Comparison of ENCODE assay signal across 8 mouse cellular contexts in the genomic region with DNA sequence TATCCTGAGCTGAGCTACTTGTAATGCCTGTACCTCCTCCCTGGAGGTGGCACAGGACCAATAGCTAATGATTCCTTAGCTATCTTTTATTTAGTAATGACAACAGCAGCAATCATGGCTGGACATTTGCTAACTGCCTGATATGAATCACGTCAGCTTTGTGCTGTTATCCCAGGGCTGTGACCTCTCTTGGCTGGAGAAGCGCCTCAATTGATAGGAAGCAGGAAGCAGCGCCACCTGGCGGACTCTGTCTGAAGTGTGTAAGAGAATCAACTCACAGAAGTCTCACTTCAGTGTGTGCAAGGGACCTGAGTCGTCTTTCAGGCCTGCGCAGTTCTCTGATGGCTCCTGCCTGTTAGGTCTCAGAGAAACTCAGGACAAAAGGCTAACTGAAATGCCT. TPM values are rescaled to one million over a fixed set of nuclear protein-coding genes. Genes with fewer than 3 reads are reported as not detected.
DNase-seq lines count a peak whose midpoint lies in the region; ATAC-seq and TF ChIP-seq lines count a peak whose summit lies in the region.

No protein-coding gene starts in this region.

- peak; percentile 87 to 94 (median 93) for TF ChIP-seq CTCF in MEL (IDR thresholded peaks at IDR 0.05 in 2 of 3, conservative IDR thresholded peaks at IDR 0.05 in 1 of 3; ENCODE audit: control insufficient read depth in 1 of 3, insufficient read depth in 1 of 3, low read depth in 2 of 3, low read length in 3 of 3, poor library complexity in 1 of 3, severe bottlenecking in 1 of 3)
- peak; percentile 90 for TF ChIP-seq CTCF in cerebellum, adult 2 months (IDR thresholded peaks at IDR 0.05; ENCODE audit: borderline replicate concordance, insufficient read depth, low read depth, low read length)

- H3K4me3 ChIP-seq in MEL (ENCODE audit: control insufficient read depth in 1 of 2, insufficient read depth in 1 of 2, low read depth in 2 of 2, low read length in 2 of 2): peak overlapping the region; percentile 62 to 67
- H3K4me3 ChIP-seq in cerebellum, adult 2 months (replicated peaks; ENCODE audit: insufficient read depth, low read depth, low read length): no peak overlapping the region
- H3K4me3 ChIP-seq in hindbrain, embryonic 12.5 days: no peak overlapping the region

- H3K36me3 ChIP-seq in MEL (ENCODE audit: control insufficient read depth in 1 of 2, insufficient read depth in 2 of 2, low read length in 2 of 2): peaks cover 0 to 22% of the 10 kb centered on the region in 2 experiments; a peak in 2 of 4 replicates
- no peaks in the 10 kb centered on the region for H3K36me3 ChIP-seq in hindbrain, embryonic 12.5 days

- WGBS in cerebellum, adult 2 months: 5% methylated on average over 6 of the region's 6 CpGs
- 12% methylated on average over 6 of the region's 6 CpGs for WGBS in hindbrain, embryonic 12.5 days

- no peaks in the 10 kb centered on the region for H3K79me2 ChIP-seq in MEL (ENCODE audit: control insufficient read depth, insufficient read depth, low read length, poor library complexity)

- H3K9me3 ChIP-seq in MEL (replicated peaks; ENCODE audit: insufficient read depth, low read length): no peaks in the 10 kb centered on the region
- no peaks in the 10 kb centered on the region for H3K9me3 ChIP-seq in hindbrain, embryonic 12.5 days (replicated peaks)

- no peak overlapping the region for H3K27ac ChIP-seq in MEL (ENCODE audit: control insufficient read depth, low read depth, low read length)
- no peak overlapping the region for H3K27ac ChIP-seq in cerebellum, adult 2 months (ENCODE audit: insufficient read depth, low read length)
- no peak overlapping the region for H3K27ac ChIP-seq in hindbrain, embryonic 12.5 days

- no peak overlapping the region for H3K9ac ChIP-seq in MEL (ENCODE audit: control insufficient read depth, low read depth, low read length, poor library complexity, severe bottlenecking)
- no peak overlapping the region for H3K9ac ChIP-seq in hindbrain, embryonic 12.5 days

- no peak for TF ChIP-seq POLR2A in MEL (IDR thresholded peaks at IDR 0.05; ENCODE audit: control insufficient read depth in 1 of 2, insufficient read depth in 1 of 2, low read depth in 1 of 2, low read length in 2 of 2, poor library complexity in 1 of 2)
- TF ChIP-seq POLR2A in cerebellum, adult 2 months (IDR thresholded peaks at IDR 0.05; ENCODE audit: borderline replicate concordance, insufficient read depth, low read length): no peak

- peak; percentile 90 for DNase-seq in MEL (ENCODE audit: low read depth, low spot score)
- peak; percentile 74 to 86 for DNase-seq in cerebellum, adult 2 months
- DNase-seq in frontal cortex, postnatal 10 days (ENCODE audit: low spot score in 2 of 2): peak; percentile 36 to 82
- DNase-seq in layer of hippocampus, postnatal 10 days (ENCODE audit: low spot score in 2 of 2): peak; percentile 90 to 91
- peak; percentile 94 for DNase-seq in lung, postnatal 14 days
- peak; percentile 61 for DNase-seq in retina, adult 2 months (ENCODE audit: low read depth, low spot score)
- peak; percentile 72 to 80 for DNase-seq in thymus, postnatal 36 days

- H3K27me3 ChIP-seq in MEL (ENCODE audit: control insufficient read depth in 1 of 2, insufficient read depth in 2 of 2, low read length in 2 of 2): no peaks in the 10 kb centered on the region
- H3K27me3 ChIP-seq in cerebellum, adult 2 months (ENCODE audit: control insufficient read depth, insufficient read depth, low read length): no peaks in the 10 kb centered on the region
- no peaks in the 10 kb centered on the region for H3K27me3 ChIP-seq in hindbrain, embryonic 12.5 days

- TF ChIP-seq RAD21 in MEL (IDR thresholded peaks at IDR 0.05; ENCODE audit: low read depth, low read length): peak; percentile 85

- H3K4me1 ChIP-seq in MEL (ENCODE audit: control insufficient read depth in 1 of 2, insufficient read depth in 2 of 2, low read length in 2 of 2): peaks cover 6 to 28% of the 10 kb centered on the region in 2 experiments
- H3K4me1 ChIP-seq in cerebellum, adult 2 months (ENCODE audit: control insufficient read depth, insufficient read depth, low read length): no peaks in the 10 kb centered on the region
- H3K4me1 ChIP-seq in hindbrain, embryonic 12.5 days: peaks cover 2% of the 10 kb centered on the region; the same call in 1 of the 2 replicates

- H3K4me2 ChIP-seq in hindbrain, embryonic 12.5 days (replicated peaks): 0 out of 2 replicates have a peak overlapping the region, but pooled peaks have one; percentile 3

- TF ChIP-seq EP300 in MEL (IDR thresholded peaks at IDR 0.05; ENCODE audit: low read depth in 1 of 2, low read length in 2 of 2): no peak

- peak; percentile 72 for ATAC-seq in hindbrain, embryonic 12.5 days (ENCODE audit: low FRiP score)

TF ChIP-seq in MEL, 35 proteins besides CTCF, POLR2A, EP300 and RAD21 (continues in another document):
- TF ChIP-seq E2F4 (IDR thresholded peaks at IDR 0.05; ENCODE audit: borderline replicate concordance, low read depth, low read length) (no peak), UBTF (IDR thresholded peaks at IDR 0.05; ENCODE audit: borderline replicate concordance, insufficient read depth, low read depth, low read length) (no peak), ZKSCAN1 (IDR thresholded peaks at IDR 0.05; ENCODE audit: low read depth, low read length) (no peak), SIN3A (IDR thresholded peaks at IDR 0.05; ENCODE audit: low read length) (peak; percentile 45; the same call in 1 of the 2 replicates), GABPA (IDR thresholded peaks at IDR 0.05; ENCODE audit: low read depth, low read length) (no peak), MAFK (IDR thresholded peaks at IDR 0.05; ENCODE audit: borderline replicate concordance, low read depth, low read length) (no peak), MYB (IDR thresholded peaks at IDR 0.05; ENCODE audit: low read depth, low read length) (no peak), MEF2A (IDR thresholded peaks at IDR 0.05; ENCODE audit: extremely low read depth, insufficient replicate concordance, low read depth, low read length, poor library complexity, severe bottlenecking) (no peak), MXI1 (IDR thresholded peaks at IDR 0.05; ENCODE audit: low read depth, low read length) (no peak), MAX (IDR thresholded peaks at IDR 0.05; ENCODE audit: low read length) (no peak), USF1 (IDR thresholded peaks at IDR 0.05; ENCODE audit: low read depth, low read length) (no peak), USF2 (IDR thresholded peaks at IDR 0.05; ENCODE audit: borderline replicate concordance in 1 of 2, insufficient read depth in 1 of 2, low read depth in 1 of 2, low read length in 2 of 2) (no peak), POLR2AphosphoS2 (IDR thresholded peaks at IDR 0.05; ENCODE audit: low read length) (no peak), NELFE (IDR thresholded peaks at IDR 0.05; ENCODE audit: low read depth, low read length) (no peak), MAZ (IDR thresholded peaks at IDR 0.05; ENCODE audit: low read depth, low read length) (no peak), BHLHE40 (IDR thresholded peaks at IDR 0.05; ENCODE audit: borderline replicate concordance, low read depth, low read length) (peak; percentile 32; the same call in 1 of the 2 replicates), ZC3H11A (IDR thresholded peaks at IDR 0.05; ENCODE audit: low read depth, low read length) (peak; percentile 86), GATA1 (IDR thresholded peaks at IDR 0.05; ENCODE audit: low read depth, low read length) (no peak), ZMIZ1 (IDR thresholded peaks at IDR 0.05; ENCODE audit: low read depth, low read length) (no peak), TCF12 (IDR thresholded peaks at IDR 0.05; ENCODE audit: low read depth, low read length) (no peak), JUND (IDR thresholded peaks at IDR 0.05; ENCODE audit: low read depth, low read length) (no peak), CHD2 (IDR thresholded peaks at IDR 0.05; ENCODE audit: low read length) (no peak), NRF1 (IDR thresholded peaks at IDR 0.05; ENCODE audit: insufficient read depth, low read depth, low read length, poor library complexity, severe bottlenecking) (peak; percentile 18; the same call in 1 of the 2 replicates), ZNF384 (IDR thresholded peaks at IDR 0.05; ENCODE audit: low read depth, low read length) (no peak), ELF1 (IDR thresholded peaks at IDR 0.05; ENCODE audit: low read depth, low read length) (no peak), TBP (IDR thresholded peaks at IDR 0.05; ENCODE audit: low read depth, low read length) (peak; percentile 44; the same call in 1 of the 2 replicates)

RNA-seq across cellular contexts. Expression of a gene that starts 19.7 kb away (rescaled TPM):
- total RNA-seq in MEL (2012; rRNA removed): 1.0 and 1.5 TPM in 2 replicates
- polyA plus RNA-seq in MEL (2012; ENCODE audit: insufficient read depth in 1 of 2, insufficient read length in 2 of 2, low read depth in 1 of 2, low replicate concordance in 2 of 2, missing spikeins in 1 of 2): 1 to 10 TPM in 1 of 2 experiments, not detected in 1; 2.3 TPM
- polyA plus RNA-seq in cerebellum, adult 2 months (2012; rRNA removed): 0.28 and 0.40 TPM in 2 replicates
- polyA plus RNA-seq in hindbrain, embryonic 12.5 days (2016; fragmentation: Nextera tagmentation; extraction: Ambion mirVana): 0.52 and 0.56 TPM in 2 replicates
- total RNA-seq in layer of hippocampus, postnatal 10 days (2021): under 1 TPM in 1 of 2 experiments, not detected in 1; 0.55 TPM

RNA-seq across cellular contexts. Expression of a gene that starts 19.7 kb away (rescaled TPM):
- total RNA-seq in MEL (2012; rRNA removed): 40.7 and 42.3 TPM in 2 replicates
- polyA plus RNA-seq in MEL (2012; ENCODE audit: insufficient read depth in 1 of 2, insufficient read length in 2 of 2, low read depth in 1 of 2, low replicate concordance in 2 of 2, missing spikeins in 1 of 2): 100 to 1,000 TPM in 1 of 2 experiments, not detected in 1; 111 TPM
- polyA plus RNA-seq in cerebellum, adult 2 months (2012; rRNA removed): 161 and 177 TPM in 2 replicates
- 121 and 133 TPM in 2 replicates for polyA plus RNA-seq in hindbrain, embryonic 12.5 days (2016; fragmentation: Nextera tagmentation; extraction: Ambion mirVana)
- total RNA-seq in layer of hippocampus, postnatal 10 days (2021): 10 to 100 TPM; 34.6 to 34.7 TPM

RNA-seq across cellular contexts. Expression of a gene that starts 26.2 kb away (rescaled TPM):
- total RNA-seq in MEL (2012; rRNA removed): not detected in 2 replicates
- polyA plus RNA-seq in MEL (2012; ENCODE audit: insufficient read depth in 1 of 2, insufficient read length in 2 of 2, low read depth in 1 of 2, low replicate concordance in 2 of 2, missing spikeins in 1 of 2): not detected
- 0.10 TPM in 2 replicates for polyA plus RNA-seq in cerebellum, adult 2 months (2012; rRNA removed)
- polyA plus RNA-seq in hindbrain, embryonic 12.5 days (2016; fragmentation: Nextera tagmentation; extraction: Ambion mirVana): 0.17 and 0.36 TPM in 2 replicates
- 1 to 10 TPM; 1.2 to 1.9 TPM for total RNA-seq in layer of hippocampus, postnatal 10 days (2021)

RNA-seq across cellular contexts. Expression of a gene that starts 57.0 kb away (rescaled TPM):
- total RNA-seq in MEL (2012; rRNA removed): 40.6 and 46.0 TPM in 2 replicates
- 10 to 100 TPM in 1 of 2 experiments, not detected in 1; 49.4 TPM for polyA plus RNA-seq in MEL (2012; ENCODE audit: insufficient read depth in 1 of 2, insufficient read length in 2 of 2, low read depth in 1 of 2, low replicate concordance in 2 of 2, missing spikeins in 1 of 2)
- polyA plus RNA-seq in cerebellum, adult 2 months (2012; rRNA removed): 30.7 and 30.8 TPM in 2 replicates
- polyA plus RNA-seq in hindbrain, embryonic 12.5 days (2016; fragmentation: Nextera tagmentation; extraction: Ambion mirVana): 73.4 and 82.6 TPM in 2 replicates
- 10 to 100 TPM; 46.7 to 50.4 TPM for total RNA-seq in layer of hippocampus, postnatal 10 days (2021)

Comparison
In these comparisons a context has a peak if more than half of its experiments do, and no peak if none do; other contexts are left out.
1. H3K4me3 ChIP-seq: peak in MEL (2 of 2); none in cerebellum, adult 2 months (single experiment) and hindbrain, embryonic 12.5 days (single experiment).
2. Peak in every context shown above with its lines, with median percentiles within 50 percentile points of each other: DNase-seq.